Comparison of ENCODE assay signal across 29 mouse cellular contexts in genomic region chr3:123397562-123398481, GRCm38 (mm10). TPM values are rescaled to one million over a fixed set of nuclear protein-coding genes. Genes with fewer than 3 reads are reported as not detected.
DNase-seq lines count a peak whose midpoint lies in the region; ATAC-seq and TF ChIP-seq lines count a peak whose summit lies in the region.
"Had no signal": no experiment of that assay in that cellular context is flagged by ENCODE, and none has a peak within 500 bp of the region (broad histone marks: within the 10 kb centered on the region; RNA-seq: fewer than 3 reads in every experiment).

No protein-coding gene starts in this region.

- TF ChIP-seq POLR2A in embryonic fibroblast, embryonic 13.5 days (IDR thresholded peaks at IDR 0.05; ENCODE audit: low read depth, low read length), result no peak

- H3K9me3 ChIP-seq in limb, embryonic 13.5 days, result no peaks in the 10 kb centered on the region
- H3K9me3 ChIP-seq in limb, embryonic 10.5 days (replicated peaks), result no peaks in the 10 kb centered on the region
- no peaks in the 10 kb centered on the region for H3K9me3 ChIP-seq in embryonic facial prominence, embryonic 10.5 days
- no peaks in the 10 kb centered on the region for H3K9me3 ChIP-seq in hindbrain, embryonic 16.5 days (ENCODE audit: control insufficient read depth, low read length)
- H3K9me3 ChIP-seq: forebrain, embryonic 12.5 days; kidney, embryonic 15.5 days; midbrain, embryonic 12.5 days; neural tube, embryonic 12.5 days; stomach, embryonic 15.5 days had no signal

- DNase-seq in gastrocnemius, postnatal 10 days, result peak; percentile 4
- no peak for DNase-seq in gastrocnemius, postnatal 36 days
- DNase-seq in limb, embryonic 10.5 days (ENCODE audit: low spot score), result no peak
- DNase-seq in embryonic facial prominence, embryonic 10.5 days (ENCODE audit: low spot score), result peak; percentile 24
- DNase-seq in ovary, postnatal 10 days (ENCODE audit: low spot score), result no peak
- DNase-seq: adrenal gland, adult 2 months; cerebellum, adult 11 months; cerebellum, adult 9-11 months; heart, adult 18-20 months; kidney, postnatal 36 days; layer of hippocampus, postnatal 36 days; liver, postnatal 0 days; lung, postnatal 14 days; right cerebral cortex, postnatal 4 days; thymus, adult 2 months; thymus, postnatal 4 days had no signal

- ATAC-seq in limb, embryonic 13.5 days (ENCODE audit: low FRiP score, low read depth), result peak; percentile 19; the same call in 1 of the 2 replicates
- ATAC-seq in hindbrain, embryonic 16.5 days, result no peak
- ATAC-seq: intestine, postnatal 0 days; liver, postnatal 0 days; Patski had no signal

- no peak for TF ChIP-seq CTCF in embryonic fibroblast, embryonic 13.5 days (IDR thresholded peaks at IDR 0.05; ENCODE audit: borderline replicate concordance, insufficient read depth, low read length)

- H3K4me3 ChIP-seq in limb, embryonic 13.5 days, result no peak overlapping the region
- no peak overlapping the region for H3K4me3 ChIP-seq in limb, embryonic 10.5 days
- H3K4me3 ChIP-seq in embryonic facial prominence, embryonic 10.5 days, result no peak overlapping the region
- H3K4me3 ChIP-seq in embryonic fibroblast, embryonic 13.5 days (ENCODE audit: insufficient read depth, low read length), result no peak overlapping the region
- no peak overlapping the region for H3K4me3 ChIP-seq in hindbrain, embryonic 16.5 days (ENCODE audit: low read length)
- H3K4me3 ChIP-seq: forebrain, embryonic 12.5 days; kidney, embryonic 15.5 days; midbrain, embryonic 12.5 days; neural tube, embryonic 12.5 days; stomach, embryonic 15.5 days had no signal

- no peaks in the 10 kb centered on the region for H3K27me3 ChIP-seq in limb, embryonic 13.5 days
- no peaks in the 10 kb centered on the region for H3K27me3 ChIP-seq in limb, embryonic 10.5 days (ENCODE audit: low read depth, poor library complexity, severe bottlenecking)
- H3K27me3 ChIP-seq in embryonic facial prominence, embryonic 10.5 days (replicated peaks; ENCODE audit: low read depth, poor library complexity, severe bottlenecking), result no peaks in the 10 kb centered on the region; the same call in 1 of the 2 replicates
- no peaks in the 10 kb centered on the region for H3K27me3 ChIP-seq in hindbrain, embryonic 16.5 days (replicated peaks; ENCODE audit: control insufficient read depth, insufficient read depth, low read length)
- H3K27me3 ChIP-seq: forebrain, embryonic 12.5 days; kidney, embryonic 15.5 days; midbrain, embryonic 12.5 days; neural tube, embryonic 12.5 days; stomach, embryonic 15.5 days had no signal

- 65% methylated on average over 9 of the region's 9 CpGs for WGBS in limb, embryonic 13.5 days
- 79% methylated on average over 9 of the region's 9 CpGs for WGBS in limb, embryonic 10.5 days
- WGBS in embryonic facial prominence, embryonic 10.5 days, result 67% methylated on average over 9 of the region's 9 CpGs
- WGBS in hindbrain, embryonic 16.5 days, result 79% methylated on average over 9 of the region's 9 CpGs

- H3K27ac ChIP-seq in limb, embryonic 13.5 days, result no peak overlapping the region
- no peak overlapping the region for H3K27ac ChIP-seq in limb, embryonic 10.5 days
- no peak overlapping the region for H3K27ac ChIP-seq in embryonic facial prominence, embryonic 10.5 days (replicated peaks)
- H3K27ac ChIP-seq in embryonic fibroblast, embryonic 13.5 days (ENCODE audit: insufficient read depth, low read length), result peak overlapping the region; percentile 31; the same call in 1 of the 2 replicates
- H3K27ac ChIP-seq in hindbrain, embryonic 16.5 days (ENCODE audit: low read depth, low read length), result no peak overlapping the region
- H3K27ac ChIP-seq: forebrain, embryonic 12.5 days; kidney, embryonic 15.5 days; midbrain, embryonic 12.5 days; neural tube, embryonic 12.5 days; stomach, embryonic 15.5 days had no signal

- H3K36me3 ChIP-seq in limb, embryonic 13.5 days, result no peaks in the 10 kb centered on the region
- H3K36me3 ChIP-seq in limb, embryonic 10.5 days, result no peaks in the 10 kb centered on the region
- H3K36me3 ChIP-seq in embryonic facial prominence, embryonic 10.5 days (replicated peaks), result no peaks in the 10 kb centered on the region
- no peaks in the 10 kb centered on the region for H3K36me3 ChIP-seq in hindbrain, embryonic 16.5 days (ENCODE audit: control insufficient read depth, insufficient read depth, low read length)
- H3K36me3 ChIP-seq: forebrain, embryonic 12.5 days; kidney, embryonic 15.5 days; midbrain, embryonic 12.5 days; neural tube, embryonic 12.5 days; stomach, embryonic 15.5 days had no signal

- intact Hi-C loops in gastrocnemius, postnatal 36 days (cut with DNase I), result no loop called here

- no peaks in the 10 kb centered on the region for H3K4me1 ChIP-seq in limb, embryonic 13.5 days
- no peaks in the 10 kb centered on the region for H3K4me1 ChIP-seq in limb, embryonic 10.5 days
- H3K4me1 ChIP-seq in embryonic facial prominence, embryonic 10.5 days, result peaks cover 3% of the 10 kb centered on the region; the same call in 1 of the 2 replicates
- no peaks in the 10 kb centered on the region for H3K4me1 ChIP-seq in embryonic fibroblast, embryonic 13.5 days (ENCODE audit: control insufficient read depth, insufficient read depth, low read length)
- no peaks in the 10 kb centered on the region for H3K4me1 ChIP-seq in hindbrain, embryonic 16.5 days (ENCODE audit: control insufficient read depth, insufficient read depth, low read depth, low read length)
- H3K4me1 ChIP-seq: forebrain, embryonic 12.5 days; kidney, embryonic 15.5 days; midbrain, embryonic 12.5 days; neural tube, embryonic 12.5 days; stomach, embryonic 15.5 days had no signal

- no peak overlapping the region for H3K9ac ChIP-seq in limb, embryonic 13.5 days
- no peak overlapping the region for H3K9ac ChIP-seq in hindbrain, embryonic 16.5 days (ENCODE audit: low read depth, low read length)
- H3K9ac ChIP-seq: forebrain, embryonic 12.5 days; kidney, embryonic 15.5 days; liver, postnatal 0 days; midbrain, embryonic 12.5 days; neural tube, embryonic 12.5 days; stomach, embryonic 15.5 days had no signal

- no peak overlapping the region for H3K4me2 ChIP-seq in limb, embryonic 13.5 days (replicated peaks)
- no peak overlapping the region for H3K4me2 ChIP-seq in hindbrain, embryonic 16.5 days (ENCODE audit: low read length)
- H3K4me2 ChIP-seq: forebrain, embryonic 12.5 days; kidney, embryonic 15.5 days; liver, embryonic 11.5 days; midbrain, embryonic 12.5 days; neural tube, embryonic 12.5 days; stomach, embryonic 15.5 days had no signal

RNA-seq across cellular contexts. Expression of gene Mettl14, which starts 11.9 kb away (rescaled TPM):
- total RNA-seq in gastrocnemius, postnatal 10 days (2021), result 10 to 100 TPM in 1 of 2 experiments, 1 to 10 TPM in 1; 9.8 to 11.5 TPM
- total RNA-seq in gastrocnemius, postnatal 36 days (2021), result 1 to 10 TPM; 6.7 to 8.0 TPM
- polyA plus RNA-seq in limb, embryonic 13.5 days (2015; fragmentation: Nextera tagmentation; extraction: Ambion mirVana), result 29.8 and 31.6 TPM in 2 replicates
- polyA plus RNA-seq in limb, embryonic 10.5 days (2016; fragmentation: Nextera tagmentation; extraction: Ambion mirVana), result 25.4 and 30.6 TPM in 2 replicates
- polyA plus RNA-seq in embryonic facial prominence, embryonic 10.5 days (2016; fragmentation: Nextera tagmentation; extraction: Ambion mirVana), result 30.5 and 32.3 TPM in 2 replicates
- 14.1 and 17.9 TPM in 2 replicates for polyA plus RNA-seq in embryonic fibroblast, embryonic 13.5 days (2011; ENCODE audit: insufficient read length, low read depth, missing spikeins)
- polyA plus RNA-seq in hindbrain, embryonic 16.5 days (2015; fragmentation: Nextera tagmentation; extraction: Ambion mirVana), result 21.8 and 22.3 TPM in 2 replicates

RNA-seq across cellular contexts. Expression of gene Prss12, which starts 48.9 kb away (rescaled TPM):
- total RNA-seq in gastrocnemius, postnatal 10 days (2021), result 1 to 10 TPM; 3.9 to 4.4 TPM
- under 1 TPM; 0.32 to 0.66 TPM for total RNA-seq in gastrocnemius, postnatal 36 days (2021)
- polyA plus RNA-seq in limb, embryonic 13.5 days (2015; fragmentation: Nextera tagmentation; extraction: Ambion mirVana), result 18.1 and 19.1 TPM in 2 replicates
- polyA plus RNA-seq in limb, embryonic 10.5 days (2016; fragmentation: Nextera tagmentation; extraction: Ambion mirVana), result 0.54 and 1.2 TPM in 2 replicates
- 3.9 and 4.7 TPM in 2 replicates for polyA plus RNA-seq in embryonic facial prominence, embryonic 10.5 days (2016; fragmentation: Nextera tagmentation; extraction: Ambion mirVana)
- polyA plus RNA-seq in embryonic fibroblast, embryonic 13.5 days (2011; ENCODE audit: insufficient read length, low read depth, missing spikeins), result 2.1 and 3.6 TPM in 2 replicates
- polyA plus RNA-seq in hindbrain, embryonic 16.5 days (2015; fragmentation: Nextera tagmentation; extraction: Ambion mirVana), result 25.1 and 25.9 TPM in 2 replicates
- total RNA-seq: common myeloid progenitor, adult 5-6 weeks; megakaryocyte progenitor cell, adult 5-6 weeks had no signal

Comparison
In these comparisons a context has a peak if more than half of its experiments do, and no peak if none do; other contexts are left out.
1. DNase-seq: peak in gastrocnemius, postnatal 10 days (single experiment) and embryonic facial prominence, embryonic 10.5 days (single experiment); none in gastrocnemius, postnatal 36 days (0 of 2), limb, embryonic 10.5 days (single experiment) and ovary, postnatal 10 days (single experiment).